Mouse (Mus musculus) testis, postnatal 14 days (tissue): ENCODE data around the gene Ccdc162.
A peak's percentile ranks its signal among the peaks of the same experiment; 100 is the strongest.

Source experiments
- DNase-seq: peaks from one replicate; pipeline ENCODE4 v3.0.0; 2021; ENCODE audit warnings: low spot score

Ccdc162 gene

GRCm38 (mm10) chr10:41716029-41716897 lies at the start of gene Ccdc162:
Ccdc162 (minus strand) TSS chr10:41716634.
- DNase-seq = no peak

- peak; percentile 81 for DNase-seq
These were observed 49.2 kb upstream of the Ccdc162 start for GRCm38 (mm10) chr10:41765586-41765985.

- no peak for DNase-seq
These were observed 47.4 kb upstream of the Ccdc162 start for GRCm38 (mm10) chr10:41763741-41764385.

GRCm38 (mm10) chr10:41760866-41761265 lies 44.4 kb upstream of the Ccdc162 start:
- no peak for DNase-seq

- no peak for DNase-seq
These were observed 41.6 kb upstream of the Ccdc162 start for GRCm38 (mm10) chr10:41758041-41758440.

GRCm38 (mm10) chr10:41757226-41757625 lies 40.8 kb upstream of the Ccdc162 start:
- no peak for DNase-seq

GRCm38 (mm10) chr10:41751867-41752480 lies 35.5 kb upstream of the Ccdc162 start:
- DNase-seq = no peak

- no peak for DNase-seq
These were observed 32.9 kb upstream of the Ccdc162 start for GRCm38 (mm10) chr10:41749306-41749705.

GRCm38 (mm10) chr10:41746554-41746953 lies 30.1 kb upstream of the Ccdc162 start:
- no peak for DNase-seq

GRCm38 (mm10) chr10:41744006-41744405 lies 27.6 kb upstream of the Ccdc162 start:
- DNase-seq = no peak

GRCm38 (mm10) chr10:41740221-41740620 lies 23.8 kb upstream of the Ccdc162 start:
- no peak for DNase-seq

GRCm38 (mm10) chr10:41737245-41737644 lies 20.8 kb upstream of the Ccdc162 start:
- no peak for DNase-seq

- DNase-seq = no peak
These were observed 19.0 kb upstream of the Ccdc162 start for GRCm38 (mm10) chr10:41735398-41735797.

- DNase-seq = no peak
These were observed 16.8 kb upstream of the Ccdc162 start for GRCm38 (mm10) chr10:41733214-41733613.

GRCm38 (mm10) chr10:41731932-41732331 lies 15.5 kb upstream of the Ccdc162 start:
- no peak for DNase-seq

- no peak for DNase-seq
These were observed 14.3 kb upstream of the Ccdc162 start for GRCm38 (mm10) chr10:41730746-41731145.

- no peak for DNase-seq
These were observed 9.8 kb upstream of the Ccdc162 start for GRCm38 (mm10) chr10:41726215-41726614.

GRCm38 (mm10) chr10:41719587-41719986 lies 3.2 kb upstream of the Ccdc162 start:
- no peak for DNase-seq

GRCm38 (mm10) chr10:41715557-41715956 lies 877 bp downstream of the Ccdc162 start:
- DNase-seq = no peak

- no peak for DNase-seq
These were observed 5.0 kb downstream of the Ccdc162 start for GRCm38 (mm10) chr10:41711467-41711866.

- DNase-seq = no peak
These were observed 5.7 kb downstream of the Ccdc162 start for GRCm38 (mm10) chr10:41710773-41711172.

- DNase-seq = peak; percentile 32
These were observed 7.1 kb downstream of the Ccdc162 start for GRCm38 (mm10) chr10:41709341-41709740.

GRCm38 (mm10) chr10:41699669-41700068 lies 16.8 kb downstream of the Ccdc162 start:
- no peak for DNase-seq
